Mouse (Mus musculus): Measurements from ENCODE around the gene Gm17304. TPM values are rescaled to one million over a fixed set of nuclear protein-coding genes. Genes with fewer than 3 reads are reported as not detected.

The Gm17304 gene
- not detected in 2 replicates for polyA plus RNA-seq (2011; ENCODE audit: insufficient read depth, insufficient read length, low replicate concordance, missing spikeins)

GRCm38 (mm10) chr5:106608798-106609197 lies at the start of gene Gm17304:
TSS of gene Gm17304 (plus strand) at chr5:106609098.
- 86% methylated on average over 4 of the region's 4 CpGs for WGBS
- Histone ChIP-seq H3K27ac (ENCODE audit: control insufficient read depth, insufficient read depth, low read depth, low read length, poor library complexity) (no peak within 1 kb of the TSS), H3K4me3 (replicated peaks; ENCODE audit: control insufficient read depth, low read depth, low read length) (no peak within 1 kb of the TSS), H3K4me1 (ENCODE audit: control insufficient read depth, insufficient read depth, low read length) (no peaks in the 10 kb centered on the region)
- TF ChIP-seq POLR2A (IDR thresholded peaks at IDR 0.05; ENCODE audit: borderline replicate concordance, control insufficient read depth, low read depth, low read length) (no peak), CTCF (IDR thresholded peaks at IDR 0.05; ENCODE audit: control insufficient read depth, insufficient read depth, low read length) (no peak)

GRCm38 (mm10) chr5:106560631-106561498 lies 48.0 kb upstream of the Gm17304 start:
- 8% methylated on average over 40 of the region's 40 CpGs for WGBS
- H3K4me1 ChIP-seq (ENCODE audit: control insufficient read depth, insufficient read depth, low read length), result no peaks in the 10 kb centered on the region
- no peak for TF ChIP-seq CTCF (IDR thresholded peaks at IDR 0.05; ENCODE audit: control insufficient read depth, insufficient read depth, low read length)
- no peak for TF ChIP-seq POLR2A (IDR thresholded peaks at IDR 0.05; ENCODE audit: borderline replicate concordance, control insufficient read depth, low read depth, low read length)
- no peak overlapping the region for H3K27ac ChIP-seq (ENCODE audit: control insufficient read depth, insufficient read depth, low read depth, low read length, poor library complexity)
- H3K4me3 ChIP-seq (replicated peaks; ENCODE audit: control insufficient read depth, low read depth, low read length), result no peak overlapping the region

GRCm38 (mm10) chr5:106561499-106561822 lies 47.4 kb upstream of the Gm17304 start:
- TF ChIP-seq POLR2A (IDR thresholded peaks at IDR 0.05; ENCODE audit: borderline replicate concordance, control insufficient read depth, low read depth, low read length), result no peak
- TF ChIP-seq CTCF (IDR thresholded peaks at IDR 0.05; ENCODE audit: control insufficient read depth, insufficient read depth, low read length), result no peak
- Histone ChIP-seq H3K27ac (ENCODE audit: control insufficient read depth, insufficient read depth, low read depth, low read length, poor library complexity) (no peak overlapping the region), H3K4me3 (replicated peaks; ENCODE audit: control insufficient read depth, low read depth, low read length) (no peak overlapping the region), H3K4me1 (ENCODE audit: control insufficient read depth, insufficient read depth, low read length) (no peaks in the 10 kb centered on the region)
- WGBS, result 18% methylated on average over 8 of the region's 8 CpGs

GRCm38 (mm10) chr5:106566025-106566424 lies 42.9 kb upstream of the Gm17304 start:
- WGBS, result 48% methylated on average over 6 of the region's 6 CpGs
- H3K4me3 ChIP-seq (replicated peaks; ENCODE audit: control insufficient read depth, low read depth, low read length), result no peak overlapping the region
- no peaks in the 10 kb centered on the region for H3K4me1 ChIP-seq (ENCODE audit: control insufficient read depth, insufficient read depth, low read length)
- no peak for TF ChIP-seq POLR2A (IDR thresholded peaks at IDR 0.05; ENCODE audit: borderline replicate concordance, control insufficient read depth, low read depth, low read length)
- no peak for TF ChIP-seq CTCF (IDR thresholded peaks at IDR 0.05; ENCODE audit: control insufficient read depth, insufficient read depth, low read length)
- H3K27ac ChIP-seq (ENCODE audit: control insufficient read depth, insufficient read depth, low read depth, low read length, poor library complexity), result no peak overlapping the region

GRCm38 (mm10) chr5:106573742-106574559 lies 34.9 kb upstream of the Gm17304 start:
- 7% methylated on average over 55 of the region's 55 CpGs for WGBS
- H3K27ac ChIP-seq (ENCODE audit: control insufficient read depth, insufficient read depth, low read depth, low read length, poor library complexity), result no peak overlapping the region
- H3K4me1 ChIP-seq (ENCODE audit: control insufficient read depth, insufficient read depth, low read length), result no peaks in the 10 kb centered on the region
- H3K4me3 ChIP-seq (replicated peaks; ENCODE audit: control insufficient read depth, low read depth, low read length), result no peak overlapping the region
- no peak for TF ChIP-seq POLR2A (IDR thresholded peaks at IDR 0.05; ENCODE audit: borderline replicate concordance, control insufficient read depth, low read depth, low read length)
- TF ChIP-seq CTCF (IDR thresholded peaks at IDR 0.05; ENCODE audit: control insufficient read depth, insufficient read depth, low read length), result no peak

- no peaks in the 10 kb centered on the region for H3K4me1 ChIP-seq (ENCODE audit: control insufficient read depth, insufficient read depth, low read length)
- H3K4me3 ChIP-seq (replicated peaks; ENCODE audit: control insufficient read depth, low read depth, low read length), result no peak overlapping the region
- peak; percentile 26; the same call in 1 of the 2 replicates for TF ChIP-seq CTCF (IDR thresholded peaks at IDR 0.05; ENCODE audit: control insufficient read depth, insufficient read depth, low read length)
- TF ChIP-seq POLR2A (IDR thresholded peaks at IDR 0.05; ENCODE audit: borderline replicate concordance, control insufficient read depth, low read depth, low read length), result no peak
- 2% methylated on average over 45 of the region's 45 CpGs for WGBS
- no peak overlapping the region for H3K27ac ChIP-seq (ENCODE audit: control insufficient read depth, insufficient read depth, low read depth, low read length, poor library complexity)
These were observed 34.3 kb upstream of the Gm17304 start for GRCm38 (mm10) chr5:106574560-106574946.

GRCm38 (mm10) chr5:106575098-106575497 lies 33.8 kb upstream of the Gm17304 start:
- H3K4me3 ChIP-seq (replicated peaks; ENCODE audit: control insufficient read depth, low read depth, low read length), result no peak overlapping the region
- H3K4me1 ChIP-seq (ENCODE audit: control insufficient read depth, insufficient read depth, low read length), result no peaks in the 10 kb centered on the region
- no peak for TF ChIP-seq POLR2A (IDR thresholded peaks at IDR 0.05; ENCODE audit: borderline replicate concordance, control insufficient read depth, low read depth, low read length)
- no peak for TF ChIP-seq CTCF (IDR thresholded peaks at IDR 0.05; ENCODE audit: control insufficient read depth, insufficient read depth, low read length)
- H3K27ac ChIP-seq (ENCODE audit: control insufficient read depth, insufficient read depth, low read depth, low read length, poor library complexity), result no peak overlapping the region
- WGBS, result 41% methylated on average over 4 of the region's 4 CpGs

GRCm38 (mm10) chr5:106577237-106577888 lies 31.5 kb upstream of the Gm17304 start:
- Histone ChIP-seq H3K4me3 (replicated peaks; ENCODE audit: control insufficient read depth, low read depth, low read length) (no peak overlapping the region), H3K27ac (ENCODE audit: control insufficient read depth, insufficient read depth, low read depth, low read length, poor library complexity) (no peak overlapping the region), H3K4me1 (ENCODE audit: control insufficient read depth, insufficient read depth, low read length) (no peaks in the 10 kb centered on the region)
- 88% methylated on average over 9 of the region's 9 CpGs for WGBS
- TF ChIP-seq CTCF (IDR thresholded peaks at IDR 0.05; ENCODE audit: control insufficient read depth, insufficient read depth, low read length) (no peak), POLR2A (IDR thresholded peaks at IDR 0.05; ENCODE audit: borderline replicate concordance, control insufficient read depth, low read depth, low read length) (no peak)
